Mouse (Mus musculus) CH12F3 (cell line): ENCODE results near the gene 4930415O20Rik.

Experiments used
- in situ Hi-C: fragments of 300-500 bp; cut with MboI; formaldehyde crosslinking; loops from 2 replicates; pipeline ENCODE4 v1.14.3; 2020; ENCODE audit warnings: low sequenced_read_pairs

4930415O20Rik gene

GRCm38 (mm10) chr15:98604041-98604575, 33.3 kb downstream of the 4930415O20Rik start:
- in situ Hi-C loops = no loop called here

GRCm38 (mm10) chr15:98606051-98606536, 35.3 kb downstream of the 4930415O20Rik start:
- in situ Hi-C loops = no loop called here

GRCm38 (mm10) chr15:98606739-98607138, 35.9 kb downstream of the 4930415O20Rik start:
- in situ Hi-C loops = no loop called here

GRCm38 (mm10) chr15:98607557-98607956, 36.8 kb downstream of the 4930415O20Rik start:
- in situ Hi-C loops = no loop called here

GRCm38 (mm10) chr15:98608058-98608783, 37.4 kb downstream of the 4930415O20Rik start:
- in situ Hi-C loops = no loop called here

- in situ Hi-C loops = no loop called here
Observed at GRCm38 (mm10) chr15:98608784-98609250, 38.0 kb downstream of the 4930415O20Rik start.

GRCm38 (mm10) chr15:98609331-98610130, 38.7 kb downstream of the 4930415O20Rik start, which contains the start of gene Adcy6:
TSS of gene Adcy6 (minus strand) at chr15:98610076.
- in situ Hi-C loops = no loop called here

- in situ Hi-C loops = no loop called here
Observed at GRCm38 (mm10) chr15:98610131-98610633, 39.4 kb downstream of the 4930415O20Rik start.

GRCm38 (mm10) chr15:98612229-98612628, 41.4 kb downstream of the 4930415O20Rik start:
- in situ Hi-C loops = no loop called here

- in situ Hi-C loops = no loop called here
Observed at GRCm38 (mm10) chr15:98614551-98614950, 43.7 kb downstream of the 4930415O20Rik start.

- in situ Hi-C loops = loop anchor here (5.0 kb wide), 1 partner anchor 33 kb away; no protein-coding TSS in a partner anchor
Observed at GRCm38 (mm10) chr15:98614971-98615370, 44.2 kb downstream of the 4930415O20Rik start.

GRCm38 (mm10) chr15:98615751-98616150, 44.9 kb downstream of the 4930415O20Rik start:
- in situ Hi-C loops = loop anchor here (5.0 kb wide), 1 partner anchor 33 kb away; no protein-coding TSS in a partner anchor

GRCm38 (mm10) chr15:98616362-98617175, 45.8 kb downstream of the 4930415O20Rik start:
- in situ Hi-C loops = loop anchor here (5.0 kb wide), 1 partner anchor 34 kb away; no protein-coding TSS in a partner anchor

GRCm38 (mm10) chr15:98617176-98617537, 46.4 kb downstream of the 4930415O20Rik start:
- in situ Hi-C loops = loop anchor here (5.0 kb wide), 1 partner anchor 35 kb away; no protein-coding TSS in a partner anchor

- in situ Hi-C loops = no loop called here
Observed at GRCm38 (mm10) chr15:98622199-98622598, 51.4 kb downstream of the 4930415O20Rik start.

- in situ Hi-C loops = no loop called here
Observed at GRCm38 (mm10) chr15:98622721-98623120, 51.9 kb downstream of the 4930415O20Rik start.

- in situ Hi-C loops = no loop called here
Observed at GRCm38 (mm10) chr15:98623361-98623821, 52.6 kb downstream of the 4930415O20Rik start.

GRCm38 (mm10) chr15:98626078-98626477, 55.3 kb downstream of the 4930415O20Rik start:
- in situ Hi-C loops = no loop called here

- in situ Hi-C loops = no loop called here
Observed at GRCm38 (mm10) chr15:98626487-98627212, 55.8 kb downstream of the 4930415O20Rik start.
